Mouse (Mus musculus) activated CD4-positive, CD25-positive, alpha-beta regulatory T cell, adult 4 months (primary cell): ENCODE data around the gene Tfap2a. TPM values are rescaled to one million over a fixed set of nuclear protein-coding genes. Genes with fewer than 3 reads are reported as not detected.
A peak's percentile ranks its signal among the peaks of the same experiment; 100 is the strongest.

Experiments
- ATAC-seq: one replicate; pipeline ENCODE4 v1.8.0; 2017
- polyA plus RNA-seq, 2 experiments: library from polyadenylated mRNA; unstranded; fragments of 100-300 nt; shearing (Covaris generic); gene quantifications; one replicate each; pipeline ENCODE4 v1.2.1; 2017

The Tfap2a gene
- polyA plus RNA-seq, 2 experiments from 2014 or later = not detected

DNA sequence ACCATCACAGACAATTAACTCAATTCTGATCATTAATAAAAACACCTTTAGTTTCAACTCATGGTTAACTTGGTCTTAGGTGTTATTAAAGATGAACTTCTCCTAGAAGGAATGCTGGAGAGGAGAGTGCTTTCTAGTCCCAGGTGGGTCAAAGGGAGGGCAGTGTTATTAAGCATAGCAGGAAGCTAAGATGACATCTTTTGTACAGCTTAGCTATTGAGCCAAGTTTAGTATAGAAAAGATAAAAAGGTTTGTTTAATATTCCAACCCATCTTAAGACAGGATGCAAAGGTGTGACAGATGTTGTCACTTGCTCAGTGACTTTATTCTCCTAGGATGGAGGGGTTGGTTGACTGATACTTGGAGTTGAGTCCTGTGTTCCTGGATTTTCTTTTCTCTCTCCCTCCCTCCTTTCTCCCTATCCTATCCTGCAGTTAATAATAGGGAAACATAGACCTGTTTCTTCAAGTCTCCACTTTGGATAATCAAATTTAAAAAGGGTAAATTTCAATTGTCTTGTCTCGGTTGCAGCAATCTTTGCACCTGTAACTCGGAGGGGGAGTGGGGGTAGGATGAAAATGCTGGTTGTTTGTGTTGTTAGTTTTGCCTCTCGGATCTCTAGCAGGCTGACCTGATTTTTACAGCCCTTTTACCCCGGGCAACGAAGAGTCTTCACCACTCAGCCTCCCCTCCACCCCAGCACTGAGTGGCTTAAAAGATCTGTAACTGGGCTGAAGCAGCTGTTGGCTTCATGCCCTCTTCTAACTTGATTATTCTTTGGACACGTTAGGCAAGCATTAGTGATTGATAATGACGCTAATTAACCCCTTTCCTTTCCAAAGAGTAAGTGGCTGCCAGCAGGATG, 26.3 kb downstream of the Tfap2a start:
- no peak for ATAC-seq

DNA sequence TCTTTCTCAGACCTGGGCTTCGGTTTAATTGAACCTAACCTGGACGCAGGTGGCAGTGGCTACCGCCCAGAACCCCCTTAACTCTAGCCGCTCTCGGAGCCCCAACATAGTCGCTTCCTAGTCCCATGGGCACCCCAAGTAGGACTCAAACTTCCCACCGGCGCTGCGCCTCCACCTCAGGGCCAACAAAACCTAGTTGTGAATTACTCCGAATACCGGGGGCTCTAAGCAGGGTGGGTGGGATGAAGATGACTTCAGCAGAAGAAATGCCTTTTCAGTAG, 28.2 kb downstream of the Tfap2a start:
- ATAC-seq = no peak

DNA sequence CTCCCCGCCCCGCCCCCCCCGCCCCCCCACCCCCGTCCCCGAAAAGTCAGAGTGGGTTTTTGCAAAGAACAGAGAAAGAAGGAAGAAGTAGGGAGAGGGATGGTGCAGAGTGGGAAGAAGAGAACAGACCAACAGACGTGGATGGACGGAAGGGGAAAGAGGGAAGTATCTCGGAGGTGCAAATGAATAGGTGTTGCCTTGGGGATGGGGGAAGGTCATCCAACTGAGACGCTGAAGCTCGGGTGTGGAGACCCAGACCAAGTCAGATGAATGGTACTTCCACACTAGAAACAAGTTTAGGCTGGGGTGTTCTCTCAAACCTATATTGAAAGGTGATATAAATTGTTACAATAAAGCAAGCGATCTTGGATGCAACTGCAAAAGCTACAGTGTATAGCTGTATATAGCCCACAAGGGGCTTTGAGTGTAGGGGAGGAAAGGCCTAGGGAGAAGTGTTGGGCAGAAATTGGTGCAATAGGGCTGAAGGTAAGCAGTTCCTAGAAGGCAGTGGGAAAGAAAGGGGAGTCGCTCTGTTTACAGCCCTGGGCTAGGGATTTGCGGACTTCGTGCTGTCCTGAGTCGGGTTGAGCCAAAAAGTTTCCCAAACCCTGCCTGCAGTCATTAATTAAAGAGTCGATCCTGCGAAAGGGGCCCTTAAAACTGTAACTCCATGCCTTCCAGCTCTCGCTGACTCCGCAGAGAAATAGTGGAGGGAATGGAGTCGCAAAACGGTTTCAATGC, 28.7 kb downstream of the Tfap2a start:
- no peak for ATAC-seq

DNA sequence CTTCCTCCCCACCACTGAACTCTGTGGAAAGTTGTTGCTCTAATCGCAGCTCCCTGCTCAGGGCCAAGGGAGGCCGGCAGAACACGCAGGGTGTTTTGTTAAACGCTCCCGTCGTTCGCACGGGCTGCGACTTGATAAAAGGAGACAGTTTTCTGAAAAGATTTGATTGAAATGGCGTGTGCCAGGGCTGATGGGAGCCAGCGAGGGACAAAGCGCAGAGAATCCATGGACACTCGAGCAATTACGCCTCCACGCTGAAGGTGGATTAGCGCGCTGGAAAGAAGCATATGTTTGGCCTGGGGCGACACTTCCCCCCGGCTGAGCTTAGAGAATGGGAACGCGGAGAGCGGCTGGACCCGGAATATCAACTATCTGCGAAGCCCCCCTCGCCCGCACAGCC, 29.3 kb downstream of the Tfap2a start:
- ATAC-seq = no peak

DNA sequence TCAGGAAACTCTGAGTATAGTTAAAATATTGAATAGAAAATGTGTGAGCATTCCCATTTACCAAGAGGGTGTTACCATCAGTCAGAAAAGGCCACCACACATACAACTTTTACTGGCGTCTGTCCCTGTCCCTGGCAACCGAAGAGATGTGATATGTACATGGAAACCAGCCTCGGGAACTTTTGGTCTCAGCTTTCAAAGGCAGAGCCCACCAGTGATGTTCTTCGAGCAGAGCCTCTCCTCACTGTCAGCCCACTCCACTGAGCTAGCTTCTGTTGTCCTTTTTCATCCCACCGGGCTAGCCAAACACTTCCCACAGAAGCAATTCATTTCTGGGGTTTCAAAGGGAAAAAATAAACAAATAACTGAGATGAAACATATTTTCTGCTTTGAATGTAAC, 29.9 kb downstream of the Tfap2a start:
- ATAC-seq = no peak

DNA sequence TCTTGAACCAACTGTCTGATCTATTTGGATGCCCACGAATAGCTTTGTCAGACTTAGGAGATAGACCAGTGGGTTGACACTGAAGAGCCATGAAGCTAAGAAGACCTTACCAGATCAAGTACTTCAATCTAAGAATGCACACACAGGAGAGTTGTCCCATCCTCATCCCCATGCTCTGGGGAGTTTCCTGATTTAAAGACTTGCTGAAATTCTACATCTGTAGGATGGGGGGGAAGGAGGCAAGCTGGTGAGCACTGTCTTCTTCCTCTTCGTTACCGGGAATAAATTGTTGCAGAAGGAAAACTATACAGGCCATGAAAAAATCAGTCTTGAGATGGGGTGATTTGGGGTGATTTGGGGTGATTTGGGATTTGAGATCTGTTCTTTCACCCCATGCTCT, 30.5 kb downstream of the Tfap2a start:
- no peak for ATAC-seq

DNA sequence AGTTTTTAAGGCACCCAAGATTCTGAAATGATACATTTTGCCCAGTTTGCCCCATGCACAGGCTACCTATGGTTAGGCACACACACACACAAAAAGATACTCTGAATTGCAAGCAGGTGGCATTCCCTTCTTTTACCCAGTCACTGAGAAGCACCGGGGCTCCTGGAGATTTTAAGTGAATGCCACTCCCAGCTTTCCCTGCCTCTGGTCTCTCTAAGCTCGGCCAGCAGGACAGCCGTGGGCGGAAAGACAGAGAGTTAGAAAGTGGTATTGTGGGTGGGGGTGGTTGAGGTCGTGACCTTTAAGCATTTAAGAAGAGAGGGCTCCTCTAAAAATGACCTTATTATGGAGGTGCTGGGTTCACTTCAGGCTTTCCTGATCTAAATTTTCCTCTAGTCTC, 31.6 kb downstream of the Tfap2a start:
- ATAC-seq = no peak

DNA sequence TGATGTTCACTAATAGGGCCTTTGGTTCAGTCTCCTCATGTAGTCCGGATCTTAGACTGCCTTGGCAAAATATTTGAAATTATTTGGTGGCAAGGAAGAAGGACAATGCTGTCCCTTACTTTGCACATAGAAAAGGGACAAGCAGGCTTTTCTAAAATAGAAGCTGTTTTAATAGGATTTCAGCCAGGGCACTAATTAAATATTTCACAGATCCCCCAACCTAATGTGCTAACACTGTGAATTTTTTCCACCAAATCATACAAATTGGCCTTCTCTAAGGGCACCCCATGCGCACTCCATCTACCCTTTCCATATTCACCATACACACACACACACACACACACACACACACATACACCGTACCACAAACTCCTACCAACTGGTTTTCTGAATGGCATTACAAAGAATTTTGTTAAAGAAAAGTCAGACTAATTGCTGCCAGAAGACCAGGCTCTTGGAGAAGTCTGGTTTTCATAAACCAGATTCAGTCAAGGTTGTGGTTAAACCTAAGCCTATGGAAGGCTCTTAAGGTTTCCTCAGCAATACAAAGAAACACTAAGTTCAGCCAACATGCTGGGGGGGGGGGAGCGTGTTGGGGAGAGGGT, 32.3 kb downstream of the Tfap2a start:
- no peak for ATAC-seq

DNA sequence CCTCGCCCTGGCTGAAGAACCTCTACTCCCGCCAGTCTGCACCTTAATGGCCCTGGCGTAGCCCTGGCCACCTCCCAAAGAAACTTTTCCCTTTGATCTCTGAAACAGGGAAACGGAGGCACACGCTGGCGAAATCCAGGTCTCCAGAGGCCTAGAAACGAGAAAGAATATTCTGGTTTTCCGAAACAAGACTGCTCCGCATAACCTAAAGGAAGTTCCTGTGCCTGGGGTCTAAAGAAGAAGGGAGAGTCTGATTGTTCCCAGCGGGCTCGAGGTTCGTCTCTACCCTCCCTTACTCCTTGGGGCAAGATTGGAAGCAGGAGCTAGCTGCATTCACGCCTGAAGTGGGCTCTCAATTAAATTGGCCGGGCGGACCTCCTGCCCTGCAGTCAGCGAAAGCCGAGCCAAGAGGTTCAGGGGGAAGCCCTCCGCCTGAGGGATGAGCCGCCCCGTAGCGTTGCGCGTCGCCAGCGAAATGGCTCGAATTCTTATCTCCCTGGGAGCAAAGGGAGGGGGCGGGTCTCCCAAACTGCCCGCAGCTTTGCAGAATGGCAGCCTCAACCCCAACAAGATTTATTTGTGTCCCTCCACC, 33.2 kb downstream of the Tfap2a start:
- no peak for ATAC-seq

DNA sequence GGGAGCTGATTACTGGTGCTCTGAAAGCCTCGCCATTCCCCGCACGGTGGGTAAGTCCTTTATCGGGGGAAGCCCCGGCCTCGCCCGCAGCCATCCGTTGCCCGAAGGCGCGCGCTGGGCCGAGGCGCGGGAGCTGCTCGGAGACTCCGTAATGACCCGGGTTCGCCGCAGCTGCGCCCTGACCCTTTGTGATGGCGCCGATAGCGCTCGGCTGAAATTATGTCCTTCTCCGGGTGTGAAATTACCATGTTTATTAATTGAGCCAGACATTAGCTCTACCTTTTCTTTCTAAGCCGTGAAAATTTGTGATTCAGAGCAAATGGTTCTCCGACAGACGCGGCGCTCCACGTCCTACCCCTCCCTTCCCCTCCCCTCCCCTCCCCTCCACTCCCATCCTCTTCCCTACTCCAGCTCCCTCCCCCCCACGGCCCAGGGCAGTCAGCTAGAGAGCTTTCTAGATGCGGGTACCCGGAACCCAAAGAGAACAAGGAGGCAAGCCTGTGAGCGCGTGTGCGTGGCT, 34.1 kb downstream of the Tfap2a start:
- no peak for ATAC-seq

DNA sequence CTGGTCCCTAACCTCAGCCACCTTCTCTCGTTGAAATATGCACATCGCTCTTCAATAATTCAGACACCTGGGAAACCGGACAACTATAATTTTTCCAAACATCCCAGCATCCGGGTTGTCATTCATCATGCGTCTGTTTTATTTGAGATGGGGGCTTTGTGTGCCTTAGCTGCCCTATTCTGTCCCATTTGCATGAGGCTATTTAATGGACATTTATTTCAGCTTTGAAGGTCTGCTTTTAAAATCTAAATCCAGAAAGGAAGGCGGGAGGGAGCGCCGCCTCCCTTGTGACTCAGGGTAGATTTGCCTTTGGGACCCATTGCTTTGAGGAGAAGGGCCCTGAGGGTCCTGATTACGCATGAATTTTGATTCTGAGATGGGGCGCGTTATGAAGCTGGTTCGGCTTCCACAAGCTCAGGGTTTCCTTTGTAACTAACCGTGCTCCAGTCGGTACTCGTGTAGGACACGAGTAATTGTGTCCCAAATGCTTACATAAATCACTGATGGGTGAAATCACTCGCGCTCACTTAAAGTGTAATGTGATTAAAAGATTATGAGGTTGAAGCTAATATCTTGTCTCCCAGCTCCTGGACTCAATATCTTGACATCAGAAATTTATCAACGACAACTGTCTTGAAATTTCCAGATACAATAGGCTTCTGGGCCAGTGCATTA, 34.9 kb downstream of the Tfap2a start:
- no peak for ATAC-seq

DNA sequence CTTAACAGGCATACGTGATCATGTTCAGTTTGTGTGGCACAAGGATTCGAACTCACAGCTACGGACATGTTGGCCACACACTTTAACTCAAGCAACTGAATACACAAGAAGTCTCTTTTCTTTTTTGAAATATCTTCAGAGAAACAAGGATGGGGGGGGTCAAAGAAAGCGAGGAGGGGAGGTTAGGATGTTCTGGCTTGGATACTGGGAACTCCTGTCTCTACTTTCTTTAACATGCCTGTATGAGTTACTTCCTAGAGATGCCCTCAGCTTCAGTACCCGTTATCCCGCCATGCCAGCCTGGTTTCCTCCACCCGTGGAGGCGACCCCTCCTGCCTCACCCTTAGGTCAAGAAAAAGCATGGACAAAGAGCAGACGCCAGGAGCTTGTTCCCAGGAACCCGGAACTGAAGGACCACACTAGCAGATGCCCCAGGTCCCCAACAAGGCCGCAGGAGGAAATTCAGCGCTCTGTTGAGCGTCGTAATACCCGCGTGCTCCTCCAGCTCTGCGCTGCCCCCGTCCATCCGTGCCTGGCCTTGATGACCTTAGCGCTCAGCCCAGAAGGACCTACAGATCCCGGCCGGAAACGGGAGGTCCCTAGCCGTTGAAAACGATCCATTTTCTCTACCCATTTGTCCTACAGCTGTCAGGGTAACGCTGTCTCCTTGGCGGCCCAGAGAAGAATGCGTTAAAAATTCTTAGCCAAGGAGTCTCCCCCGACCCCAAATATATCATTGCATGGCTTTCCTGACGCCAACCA, 35.6 kb downstream of the Tfap2a start:
- no peak for ATAC-seq

DNA sequence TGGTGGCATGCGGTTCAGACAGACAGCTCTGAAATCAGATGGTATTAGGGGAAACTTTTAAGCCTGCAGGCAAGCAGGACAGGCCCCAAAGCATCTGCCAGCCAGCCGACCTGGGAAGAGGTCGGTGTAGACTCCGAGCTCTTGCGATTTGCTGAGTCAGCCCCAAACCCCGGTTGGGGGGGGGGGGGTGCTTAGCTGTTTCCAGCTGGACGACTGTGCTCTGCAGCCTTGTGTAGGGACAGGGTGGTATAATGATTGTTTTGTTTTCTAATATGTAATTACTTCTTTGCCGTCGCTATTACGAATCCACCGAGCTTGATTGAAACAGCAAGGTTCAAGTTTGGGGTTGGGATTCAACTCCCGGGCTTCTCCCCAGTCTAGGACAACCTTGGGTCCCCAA, 36.5 kb downstream of the Tfap2a start:
- ATAC-seq = no peak

DNA sequence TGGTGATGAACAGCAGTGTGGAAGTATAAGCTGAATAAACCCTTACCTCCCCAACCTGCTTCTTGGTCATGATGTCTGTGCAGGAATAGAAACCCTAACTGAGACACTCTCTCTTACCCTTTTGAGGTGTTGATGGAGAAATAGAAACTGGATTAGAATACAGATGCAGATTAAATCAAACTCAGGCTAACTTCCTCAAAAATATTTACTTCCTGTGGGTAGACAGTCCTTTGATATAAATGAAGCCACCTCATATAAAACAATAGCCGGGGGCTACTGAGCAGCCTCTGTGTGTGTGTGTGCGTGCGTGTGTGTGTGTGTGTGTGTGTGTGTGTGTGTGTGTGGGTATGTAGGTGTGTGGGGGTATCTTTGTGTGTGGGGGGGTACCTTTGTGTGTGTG, 52.4 kb downstream of the Tfap2a start:
- peak; percentile 49 for ATAC-seq

DNA sequence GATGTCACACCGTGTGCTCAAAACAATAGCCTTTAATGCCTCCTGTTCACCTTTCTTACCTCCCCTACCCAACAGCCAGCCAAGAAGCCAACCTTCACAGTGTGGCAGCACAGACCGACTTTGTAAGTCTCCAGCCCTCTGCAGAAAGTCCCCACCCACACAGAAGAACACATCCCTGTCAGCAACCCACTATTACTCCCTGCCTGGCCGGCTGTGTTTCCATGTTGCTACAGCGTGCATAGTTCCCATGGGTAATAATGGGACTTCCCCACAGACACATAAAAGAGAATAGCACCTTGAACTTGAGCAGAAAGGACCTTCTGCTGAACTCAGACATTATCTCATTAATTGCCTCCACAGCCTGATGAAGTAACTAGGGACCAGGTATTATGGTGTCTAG, 61.4 kb downstream of the Tfap2a start:
- peak; percentile 89 for ATAC-seq

Other genes starting within 250 kb of the Tfap2a start
- under 1 TPM in 1 of 2 experiments, not detected in 1; 0.12 TPM for gene Gcnt2, start 121.4 kb upstream of the Tfap2a start, polyA plus RNA-seq